17 mouse cellular contexts compared by ENCODE assay signal in genomic region chr4:130777647-130778046, GRCm38 (mm10). TPM values are rescaled to one million over a fixed set of nuclear protein-coding genes. Genes with fewer than 3 reads are reported as not detected.
DNase-seq lines count a peak whose midpoint lies in the region; ATAC-seq and TF ChIP-seq lines count a peak whose summit lies in the region.
"Had no signal": no experiment of that assay in that cellular context is flagged by ENCODE, and none has a peak within 500 bp of the region (broad histone marks: within the 10 kb centered on the region; RNA-seq: fewer than 3 reads in every experiment).

No protein-coding gene starts in this region.

- no peak for TF ChIP-seq EP300 in stomach, postnatal 0 days (optimal IDR thresholded peaks at IDR 0.05)

- no peak overlapping the region for H3K4me2 ChIP-seq in forebrain, embryonic 15.5 days (replicated peaks)
- H3K4me2 ChIP-seq in forebrain, postnatal 0 days (ENCODE audit: low read depth): no peak overlapping the region
- no peak overlapping the region for H3K4me2 ChIP-seq in hindbrain, embryonic 13.5 days
- H3K4me2 ChIP-seq in hindbrain, embryonic 14.5 days (replicated peaks): no peak overlapping the region
- H3K4me2 ChIP-seq in stomach, postnatal 0 days (replicated peaks; ENCODE audit: low read depth): no peak overlapping the region
- H3K4me2 ChIP-seq: hindbrain, embryonic 15.5 days; liver, embryonic 13.5 days had no signal

- H3K27me3 ChIP-seq in forebrain, embryonic 15.5 days: no peaks in the 10 kb centered on the region
- no peaks in the 10 kb centered on the region for H3K27me3 ChIP-seq in forebrain, postnatal 0 days (ENCODE audit: insufficient read depth, low read length)
- H3K27me3 ChIP-seq in hindbrain, embryonic 13.5 days: no peaks in the 10 kb centered on the region
- H3K27me3 ChIP-seq in hindbrain, embryonic 14.5 days (ENCODE audit: control insufficient read depth, insufficient read depth, low read length): no peaks in the 10 kb centered on the region
- no peaks in the 10 kb centered on the region for H3K27me3 ChIP-seq in stomach, postnatal 0 days (ENCODE audit: control insufficient read depth, insufficient read depth, low read length)
- H3K27me3 ChIP-seq: CH12.LX; hindbrain, embryonic 15.5 days; liver, embryonic 13.5 days; megakaryocyte, embryonic 14.5 days had no signal

- TF ChIP-seq CTCF in forebrain, postnatal 0 days (IDR thresholded peaks at IDR 0.05; ENCODE audit: low read depth): no peak
- TF ChIP-seq CTCF in layer of hippocampus, adult 2 months (conservative IDR thresholded peaks at IDR 0.05): no peak
- no peak for TF ChIP-seq CTCF in stomach, postnatal 0 days (IDR thresholded peaks at IDR 0.05; ENCODE audit: low read depth)

- no peak overlapping the region for H3K4me3 ChIP-seq in forebrain, embryonic 15.5 days
- no peak overlapping the region for H3K4me3 ChIP-seq in forebrain, postnatal 0 days (ENCODE audit: low read depth, low read length)
- no peak overlapping the region for H3K4me3 ChIP-seq in hindbrain, embryonic 13.5 days
- H3K4me3 ChIP-seq in hindbrain, embryonic 14.5 days (replicated peaks; ENCODE audit: low read length): no peak overlapping the region
- no peak overlapping the region for H3K4me3 ChIP-seq in layer of hippocampus, adult 2 months
- H3K4me3 ChIP-seq in stomach, postnatal 0 days (ENCODE audit: low read depth, low read length): no peak overlapping the region
- H3K4me3 ChIP-seq: hindbrain, embryonic 15.5 days; liver, embryonic 13.5 days; megakaryocyte, embryonic 14.5 days had no signal

- WGBS in forebrain, embryonic 15.5 days: 40% methylated on average over 10 of the region's 10 CpGs
- WGBS in forebrain, postnatal 0 days: 38% methylated on average over 10 of the region's 10 CpGs
- WGBS in hindbrain, embryonic 13.5 days: 70% methylated on average over 9 of the region's 10 CpGs
- WGBS in hindbrain, embryonic 14.5 days: 62% methylated on average over 10 of the region's 10 CpGs
- WGBS in stomach, postnatal 0 days: 43% methylated on average over 10 of the region's 10 CpGs

- peaks cover 68% of the 10 kb centered on the region for H3K36me3 ChIP-seq in forebrain, embryonic 15.5 days
- H3K36me3 ChIP-seq in forebrain, postnatal 0 days (ENCODE audit: insufficient read depth): peaks cover 57% of the 10 kb centered on the region
- H3K36me3 ChIP-seq in hindbrain, embryonic 13.5 days: peaks cover 81% of the 10 kb centered on the region
- peaks cover 78% of the 10 kb centered on the region for H3K36me3 ChIP-seq in hindbrain, embryonic 14.5 days (replicated peaks; ENCODE audit: control insufficient read depth, insufficient read depth)
- peaks cover 27% of the 10 kb centered on the region for H3K36me3 ChIP-seq in stomach, postnatal 0 days (ENCODE audit: control insufficient read depth, insufficient read depth, low read length)

- DNase-seq in forebrain, postnatal 0 days: no peak
- no peak for DNase-seq in hindbrain, embryonic 14.5 days (ENCODE audit: low spot score)
- DNase-seq in layer of hippocampus, adult 2 months (ENCODE audit: low spot score in 2 of 2): no peak
- DNase-seq in layer of hippocampus, postnatal 10 days (ENCODE audit: low spot score in 2 of 2): no peak
- no peak for DNase-seq in stomach, postnatal 0 days (ENCODE audit: low spot score)
- DNase-seq: cerebellum, adult 9-11 months; liver, embryonic 13.5 days; lung, postnatal 14 days; right cerebral cortex, postnatal 14 days; thymus, postnatal 25 days had no signal

- no peaks in the 10 kb centered on the region for H3K9me3 ChIP-seq in forebrain, embryonic 15.5 days
- no peaks in the 10 kb centered on the region for H3K9me3 ChIP-seq in forebrain, postnatal 0 days (ENCODE audit: low read length)
- H3K9me3 ChIP-seq in hindbrain, embryonic 13.5 days: no peaks in the 10 kb centered on the region
- H3K9me3 ChIP-seq in hindbrain, embryonic 14.5 days (ENCODE audit: control insufficient read depth, low read length): no peaks in the 10 kb centered on the region
- H3K9me3 ChIP-seq in stomach, postnatal 0 days (ENCODE audit: control insufficient read depth, low read length): no peaks in the 10 kb centered on the region
- H3K9me3 ChIP-seq: hindbrain, embryonic 15.5 days; liver, embryonic 13.5 days; megakaryocyte, embryonic 14.5 days had no signal

- 0 out of 2 replicates have a peak overlapping the region, but pooled peaks have one; percentile 15 for H3K27ac ChIP-seq in forebrain, embryonic 15.5 days (replicated peaks)
- H3K27ac ChIP-seq in forebrain, postnatal 0 days (ENCODE audit: low read depth, low read length): no peak overlapping the region
- H3K27ac ChIP-seq in hindbrain, embryonic 13.5 days: 0 out of 2 replicates have a peak overlapping the region, but pooled peaks have one; percentile 52
- H3K27ac ChIP-seq in hindbrain, embryonic 14.5 days: no peak overlapping the region
- peak overlapping the region; percentile 54 for H3K27ac ChIP-seq in layer of hippocampus, adult 2 months
- peak overlapping the region; percentile 45; the same call in 1 of the 2 replicates for H3K27ac ChIP-seq in stomach, postnatal 0 days (replicated peaks)
- H3K27ac ChIP-seq: liver, embryonic 13.5 days had no signal

- no peak overlapping the region for H3K9ac ChIP-seq in forebrain, embryonic 15.5 days (replicated peaks)
- no peak overlapping the region for H3K9ac ChIP-seq in forebrain, postnatal 0 days
- H3K9ac ChIP-seq in hindbrain, embryonic 13.5 days: no peak overlapping the region
- no peak overlapping the region for H3K9ac ChIP-seq in hindbrain, embryonic 14.5 days
- H3K9ac ChIP-seq in stomach, postnatal 0 days (ENCODE audit: low read length): no peak overlapping the region
- H3K9ac ChIP-seq: hindbrain, embryonic 15.5 days; liver, embryonic 13.5 days had no signal

- H3K4me1 ChIP-seq in forebrain, embryonic 15.5 days: peaks cover 13% of the 10 kb centered on the region
- no peaks in the 10 kb centered on the region for H3K4me1 ChIP-seq in forebrain, postnatal 0 days (ENCODE audit: insufficient read depth)
- peaks cover 20% of the 10 kb centered on the region for H3K4me1 ChIP-seq in hindbrain, embryonic 13.5 days (replicated peaks)
- no peaks in the 10 kb centered on the region for H3K4me1 ChIP-seq in hindbrain, embryonic 14.5 days (replicated peaks; ENCODE audit: control insufficient read depth, insufficient read depth, low read length)
- 0 out of 2 replicates have a peak, but pooled peaks cover 2% of the 10 kb centered on the region for H3K4me1 ChIP-seq in stomach, postnatal 0 days (replicated peaks; ENCODE audit: control insufficient read depth, insufficient read depth)
- H3K4me1 ChIP-seq: liver, embryonic 13.5 days had no signal

- ATAC-seq in forebrain, embryonic 15.5 days (replicated peaks): no peak
- ATAC-seq in forebrain, postnatal 0 days: no peak
- ATAC-seq in hindbrain, embryonic 13.5 days (ENCODE audit: low FRiP score): no peak
- no peak for ATAC-seq in hindbrain, embryonic 14.5 days (ENCODE audit: low FRiP score)
- ATAC-seq in stomach, postnatal 0 days (ENCODE audit: low FRiP score, low TSS enrichment): no peak
- ATAC-seq: forebrain, embryonic 16.5 days; midbrain, embryonic 16.5 days had no signal

RNA-seq across cellular contexts. Expression of gene Sdc3, which starts 14.7 kb away (rescaled TPM):
- 84.9 and 85.7 TPM in 2 replicates for polyA plus RNA-seq in forebrain, embryonic 15.5 days (2015; fragmentation: Nextera tagmentation; extraction: Ambion mirVana)
- total RNA-seq in forebrain, postnatal 0 days (2014; rRNA removed): 318 and 421 TPM in 2 replicates
- 159 and 204 TPM in 2 replicates for polyA plus RNA-seq in forebrain, postnatal 0 days (2015; fragmentation: Nextera tagmentation; extraction: Ambion mirVana)
- 71.3 and 76.9 TPM in 2 replicates for polyA plus RNA-seq in hindbrain, embryonic 13.5 days (2015; fragmentation: Nextera tagmentation; extraction: Ambion mirVana)
- 110 and 129 TPM in 2 replicates for polyA plus RNA-seq in hindbrain, embryonic 14.5 days (2014; fragmentation: Nextera tagmentation; extraction: Ambion mirVana)
- total RNA-seq in layer of hippocampus, adult 2 months (2021): 100 to 1,000 TPM; 130 to 140 TPM
- total RNA-seq in layer of hippocampus, postnatal 10 days (2021): 100 to 1,000 TPM; 368 to 378 TPM
- polyA plus RNA-seq in stomach, postnatal 0 days (2015; fragmentation: Nextera tagmentation; extraction: Ambion mirVana): 11.0 and 12.8 TPM in 2 replicates

Comparison
In these comparisons a context has a peak if more than half of its experiments do, and no peak if none do; other contexts are left out.
1. H3K27ac ChIP-seq: peak in forebrain, embryonic 15.5 days (single experiment), hindbrain, embryonic 13.5 days (single experiment), layer of hippocampus, adult 2 months (single experiment) and stomach, postnatal 0 days (single experiment); none in forebrain, postnatal 0 days (single experiment) and hindbrain, embryonic 14.5 days (single experiment).